Mouse (Mus musculus) kidney, postnatal 0 days (tissue): ENCODE measurements around the gene Trabd2b. TPM values are rescaled to one million over a fixed set of nuclear protein-coding genes. Genes with fewer than 3 reads are reported as not detected.
A peak's percentile ranks its signal among the peaks of the same experiment; 100 is the strongest.

Source experiments
- ATAC-seq: fragments of 200-750 bp; cut with Nextera tagmentation; replicated peaks from 2 replicates; pipeline ENCODE4 v1.8.0; 2017; ENCODE audit warnings: low read depth, moderate number of reproducible peaks, moderate TSS enrichment, moderate library complexity; ENCODE audit not compliant: low FRiP score
- DNase-seq: peaks from one replicate; pipeline ENCODE4 v3.0.0-alpha.2; 2016; ENCODE audit warnings: low spot score
- H3K27ac ChIP-seq: fragments of 300-500 bp; sonication (generic); 2 replicates; pipeline ENCODE4 v1.5.1; 2014; ENCODE audit warnings: mild to moderate bottlenecking
- H3K27me3 ChIP-seq: fragments of 300-500 bp; sonication (generic); 2 replicates; pipeline ENCODE4 v1.6.1; 2014; ENCODE audit warnings: low read length, mixed read lengths; ENCODE audit not compliant: insufficient read depth
- H3K36me3 ChIP-seq: fragments of 300-500 bp; sonication (generic); 2 replicates; pipeline ENCODE4 v1.6.1; 2014; ENCODE audit warnings: low read length, mixed read lengths; ENCODE audit not compliant: insufficient read depth
- H3K4me1 ChIP-seq: fragments of 300-500 bp; sonication (generic); replicated peaks from 2 replicates; pipeline ENCODE4 v1.6.1; 2014; ENCODE audit warnings: antibody characterized with exemption, low read length, mixed read lengths; ENCODE audit not compliant: insufficient read depth
- H3K4me2 ChIP-seq: fragments of 300-500 bp; sonication (generic); 2 replicates; pipeline ENCODE4 v1.6.1; 2014; ENCODE audit warnings: mild to moderate bottlenecking, low read length, moderate library complexity, mixed read lengths
- H3K4me3 ChIP-seq: fragments of 300-500 bp; sonication (generic); replicated peaks from 2 replicates; pipeline ENCODE4 v1.5.1; 2014; ENCODE audit warnings: low read depth, low read length
- H3K9ac ChIP-seq: fragments of 300-500 bp; sonication (generic); 2 replicates; pipeline ENCODE4 v1.6.1; 2014; ENCODE audit warnings: low read depth, low read length
- H3K9me3 ChIP-seq: fragments of 300-500 bp; sonication (generic); replicated peaks from 2 replicates; pipeline ENCODE4 v1.6.1; 2016; ENCODE audit warnings: low read length, inconsistent platforms, mixed read lengths
- CTCF ChIP-seq: IDR thresholded peaks from 2 replicates; pipeline ENCODE4 v1.5.1; 2016; ENCODE audit warnings: antibody characterized with exemption, low read depth, mild to moderate bottlenecking, moderate library complexity
- WGBS: fragments of 180-500 bp; shearing (Covaris S2); extraction: QIAGEN DNeasy Blood & Tissue Kit; methylation state at CpG from one replicate; pipeline ENCODE4 v1.1.7; 2014; 5-methylcytosine and 5-hydroxymethylcytosine counted together
- polyA plus RNA-seq: library from polyadenylated mRNA; unstranded; fragments of >200 nt; fragmentation: Nextera tagmentation; extraction: Ambion mirVana; gene quantifications from 2 replicates; pipeline ENCODE4 v1.2.1, GENCODE M21; 2015

Trabd2b gene
- polyA plus RNA-seq, 1 experiment from 2014 or later, result 5.2 TPM

DNA sequence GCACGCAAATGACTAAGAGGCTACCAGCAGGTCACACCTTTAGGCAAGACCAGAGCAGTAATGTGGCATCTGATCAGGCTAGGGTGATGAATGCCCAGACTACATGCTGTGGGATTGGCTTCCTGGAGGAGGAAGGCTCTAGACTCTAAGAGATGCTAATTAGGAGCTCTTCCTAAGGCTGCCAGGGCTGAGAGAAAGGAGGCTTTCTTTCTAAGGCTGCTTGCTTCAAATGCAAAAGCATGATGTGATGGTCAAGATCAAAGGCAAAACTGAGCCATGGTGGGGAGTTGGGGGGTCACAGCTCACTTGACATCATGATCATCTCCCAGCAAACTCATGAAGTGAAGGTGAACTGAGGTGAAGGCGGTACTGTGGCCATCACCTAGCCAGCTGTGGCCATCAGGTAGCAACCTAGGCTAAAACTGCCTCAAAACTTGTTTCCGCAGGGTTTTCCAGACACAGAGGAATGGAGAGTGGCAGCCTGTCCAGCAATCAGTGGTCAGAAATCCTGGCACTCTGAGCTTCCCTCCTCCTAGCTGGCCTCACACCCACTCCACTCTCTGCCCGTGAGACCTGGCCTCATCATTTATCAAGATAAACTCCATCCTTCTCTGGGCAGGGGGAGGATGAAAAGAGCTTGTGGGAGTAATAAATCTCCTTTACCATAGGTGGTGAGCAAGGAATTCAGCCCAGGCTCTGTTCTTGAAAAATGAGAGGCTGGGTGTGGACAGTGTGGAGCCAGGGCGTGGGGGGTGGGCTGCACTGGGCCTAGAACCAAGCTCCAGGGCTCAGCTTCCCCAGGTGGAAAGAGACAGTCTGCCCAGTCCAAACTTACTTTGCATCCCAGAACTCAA lies 117.0 kb downstream of the Trabd2b start:
- peaks cover 3% of the 10 kb centered on the region for H3K4me1 ChIP-seq
- TF ChIP-seq CTCF, result no peak
- no peaks in the 10 kb centered on the region for H3K9me3 ChIP-seq
- H3K4me3 ChIP-seq, result no peak overlapping the region
- no peak overlapping the region for H3K4me2 ChIP-seq
- H3K36me3 ChIP-seq, result no peaks in the 10 kb centered on the region
- DNase-seq, result peak; percentile 70
- ATAC-seq, result peak; percentile 78
- H3K9ac ChIP-seq, result no peak overlapping the region
- H3K27me3 ChIP-seq, result no peaks in the 10 kb centered on the region
- WGBS, result 40% methylated on average over 5 of the region's 5 CpGs
- H3K27ac ChIP-seq, result no peak overlapping the region; the same call in 1 of the 2 replicates

DNA sequence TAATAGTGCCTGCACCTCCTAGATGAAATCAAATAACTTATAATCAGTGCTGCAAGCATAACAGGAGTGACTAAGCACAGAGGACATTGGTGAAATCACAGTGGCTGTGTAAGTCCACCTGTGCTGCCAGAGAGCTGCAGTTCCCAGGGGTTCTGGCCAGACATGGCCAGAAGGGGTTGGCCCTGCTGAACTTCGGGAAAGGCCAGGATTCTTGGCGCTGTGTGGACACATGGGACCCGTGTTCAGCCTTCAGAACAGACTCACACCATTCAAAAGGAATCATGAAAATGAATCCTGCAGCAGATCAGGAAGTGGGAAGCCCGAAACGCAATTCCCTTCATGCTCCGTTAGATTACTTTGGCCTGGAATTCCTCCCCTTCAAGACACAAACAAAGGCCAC lies 125.1 kb downstream of the Trabd2b start:
- H3K4me1 ChIP-seq, result no peaks in the 10 kb centered on the region
- ATAC-seq (no peak), DNase-seq (no peak)
- 43% methylated on average over 6 of the region's 6 CpGs for WGBS
- H3K27ac ChIP-seq, result no peak overlapping the region
- no peak overlapping the region for H3K9ac ChIP-seq
- no peaks in the 10 kb centered on the region for H3K27me3 ChIP-seq
- no peak overlapping the region for H3K4me3 ChIP-seq
- H3K9me3 ChIP-seq, result no peaks in the 10 kb centered on the region
- H3K4me2 ChIP-seq, result no peak overlapping the region
- no peak for TF ChIP-seq CTCF
- no peaks in the 10 kb centered on the region for H3K36me3 ChIP-seq

DNA sequence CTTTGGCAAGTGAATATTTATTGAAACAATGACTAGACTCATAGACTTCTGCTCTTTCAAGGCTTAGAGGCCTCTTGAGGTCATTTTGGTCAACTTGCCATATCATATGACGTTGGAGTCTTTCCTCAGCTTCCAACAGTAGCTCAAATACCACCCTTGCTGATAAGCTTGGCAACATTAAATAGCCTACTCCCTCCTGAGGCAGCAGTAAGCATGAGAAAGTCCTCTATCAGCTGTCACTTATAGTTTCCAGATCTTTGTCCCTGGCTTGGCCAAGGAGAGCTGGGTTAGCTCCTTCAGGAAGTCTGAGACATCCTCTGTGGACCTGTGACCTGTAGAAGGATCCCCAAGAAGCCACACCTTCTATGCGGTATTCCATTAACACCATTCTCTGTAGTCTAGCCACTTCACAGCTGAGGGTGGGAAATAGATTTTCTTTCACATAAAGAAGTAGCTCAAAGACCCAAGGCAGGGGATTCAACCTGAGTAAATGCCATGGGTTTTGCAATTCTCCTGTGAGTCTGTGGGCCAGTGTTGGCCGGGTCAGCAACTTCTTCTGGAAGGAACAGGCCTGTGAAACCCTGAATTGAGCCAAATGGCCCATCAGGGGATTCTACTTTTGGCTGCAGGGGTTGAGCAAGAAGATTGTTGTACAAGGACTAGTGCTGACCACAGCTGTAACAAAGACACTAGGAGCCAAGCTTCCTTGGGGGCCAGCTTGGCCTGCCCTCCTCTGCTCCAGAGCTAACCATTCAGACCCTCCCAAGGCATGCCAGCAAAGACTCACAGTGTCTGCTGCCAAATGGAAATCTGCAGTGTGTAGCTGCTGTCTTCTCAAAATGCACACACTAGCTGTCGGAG lies 127.6 kb downstream of the Trabd2b start:
- Histone ChIP-seq H3K27me3 (no peaks in the 10 kb centered on the region), H3K36me3 (no peaks in the 10 kb centered on the region), H3K4me2 (no peak overlapping the region), H3K9me3 (no peaks in the 10 kb centered on the region), H3K4me1 (no peaks in the 10 kb centered on the region), H3K4me3 (no peak overlapping the region), H3K27ac (no peak overlapping the region), H3K9ac (no peak overlapping the region)
- DNase-seq, result no peak
- 70% methylated on average over 4 of the region's 4 CpGs for WGBS
- ATAC-seq, result no peak
- TF ChIP-seq CTCF, result no peak

DNA sequence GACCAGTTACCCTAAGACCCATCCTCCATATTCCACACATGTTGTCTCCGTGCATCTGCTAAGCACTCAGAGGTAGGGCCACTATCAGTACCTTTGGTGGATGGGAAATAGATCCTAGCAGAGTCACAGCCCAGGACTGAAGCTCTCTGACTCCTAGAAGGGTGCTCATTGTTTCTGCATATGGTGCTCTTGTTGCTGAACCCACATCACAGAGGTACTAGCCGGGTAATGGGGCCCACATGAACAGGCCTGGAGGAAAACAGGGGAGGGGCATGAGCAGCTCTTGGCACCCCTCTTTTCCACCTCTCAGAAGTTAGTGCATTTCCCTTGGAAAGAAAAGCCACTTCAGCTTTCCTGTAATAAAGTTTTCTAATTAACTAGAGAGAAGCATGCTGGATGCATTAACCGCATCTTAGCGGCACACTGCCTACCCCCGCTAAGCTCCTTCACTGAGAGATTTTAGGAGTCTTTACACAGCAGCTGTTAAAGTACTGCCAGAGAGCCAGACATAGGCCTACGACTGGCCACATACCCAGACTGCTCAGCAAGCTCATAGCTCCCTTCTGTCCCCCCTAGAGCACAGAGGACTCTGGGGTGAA lies 131.0 kb downstream of the Trabd2b start:
- DNase-seq (no peak), ATAC-seq (no peak)
- 54% methylated on average over 6 of the region's 6 CpGs for whole genome bisulfite sequencing
- H3K4me3 ChIP-seq, result no peak overlapping the region
- no peak overlapping the region for H3K4me2 ChIP-seq
- no peak overlapping the region for H3K27ac ChIP-seq
- H3K4me1 ChIP-seq, result no peaks in the 10 kb centered on the region
- no peak for TF ChIP-seq CTCF
- no peaks in the 10 kb centered on the region for H3K9me3 ChIP-seq
- H3K27me3 ChIP-seq, result no peaks in the 10 kb centered on the region
- no peaks in the 10 kb centered on the region for H3K36me3 ChIP-seq
- no peak overlapping the region for H3K9ac ChIP-seq

DNA sequence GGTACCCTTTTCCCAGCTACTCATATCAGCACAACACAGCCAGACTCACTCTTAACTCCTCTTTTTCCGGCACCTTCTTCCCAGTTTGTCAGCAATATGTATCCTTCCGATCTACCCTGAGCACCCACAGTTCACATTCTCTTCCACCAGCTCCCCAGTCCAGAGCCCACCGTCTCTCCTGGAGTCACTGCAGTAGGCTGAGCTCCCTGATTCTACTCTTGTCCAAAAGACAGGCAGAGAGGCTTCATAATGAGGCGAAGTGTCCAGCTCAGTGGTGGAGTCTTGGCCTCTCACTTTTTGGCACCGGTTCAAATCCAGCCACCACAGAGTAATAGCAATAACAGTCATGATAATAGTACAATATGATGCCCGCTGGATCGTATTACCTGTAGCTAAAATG lies 133.5 kb downstream of the Trabd2b start:
- Histone ChIP-seq H3K27ac (no peak overlapping the region), H3K9me3 (no peaks in the 10 kb centered on the region), H3K4me1 (no peaks in the 10 kb centered on the region), H3K36me3 (no peaks in the 10 kb centered on the region), H3K4me3 (no peak overlapping the region), H3K27me3 (no peaks in the 10 kb centered on the region), H3K4me2 (no peak overlapping the region), H3K9ac (no peak overlapping the region)
- TF ChIP-seq CTCF, result no peak
- DNase-seq (no peak), ATAC-seq (no peak)
- 90% methylated on average over 7 of the region's 7 CpGs for WGBS

DNA sequence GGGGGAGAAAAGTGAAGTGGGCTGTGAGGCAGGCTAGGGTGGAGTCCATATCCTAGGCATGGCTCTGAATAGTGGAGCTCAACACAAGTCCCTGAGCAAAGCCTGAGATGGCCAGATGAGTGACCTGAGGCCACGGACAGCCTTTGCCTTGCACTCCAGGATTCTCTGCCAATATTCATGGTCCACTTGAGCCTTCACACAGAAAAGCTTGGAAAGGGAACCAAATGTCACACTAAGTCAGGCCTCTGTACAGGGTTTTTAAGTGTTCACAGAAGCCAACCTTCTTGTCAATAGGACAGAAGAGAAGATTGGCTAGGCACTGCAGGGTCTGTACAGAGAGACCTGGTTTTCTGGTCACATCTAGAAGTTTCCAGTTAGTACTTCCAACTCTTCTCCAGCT lies 134.7 kb downstream of the Trabd2b start:
- ATAC-seq (no peak), DNase-seq (no peak)
- WGBS, result 89% methylated on average over 1 of the region's 1 CpGs
- no peaks in the 10 kb centered on the region for H3K9me3 ChIP-seq
- no peaks in the 10 kb centered on the region for H3K4me1 ChIP-seq
- no peak for TF ChIP-seq CTCF
- no peak overlapping the region for H3K9ac ChIP-seq
- no peak overlapping the region for H3K4me3 ChIP-seq
- no peaks in the 10 kb centered on the region for H3K27me3 ChIP-seq
- H3K36me3 ChIP-seq, result no peaks in the 10 kb centered on the region
- H3K27ac ChIP-seq, result no peak overlapping the region
- H3K4me2 ChIP-seq, result no peak overlapping the region
